Comparison of ENCODE assay signal across 21 mouse cellular contexts in the genomic region with DNA sequence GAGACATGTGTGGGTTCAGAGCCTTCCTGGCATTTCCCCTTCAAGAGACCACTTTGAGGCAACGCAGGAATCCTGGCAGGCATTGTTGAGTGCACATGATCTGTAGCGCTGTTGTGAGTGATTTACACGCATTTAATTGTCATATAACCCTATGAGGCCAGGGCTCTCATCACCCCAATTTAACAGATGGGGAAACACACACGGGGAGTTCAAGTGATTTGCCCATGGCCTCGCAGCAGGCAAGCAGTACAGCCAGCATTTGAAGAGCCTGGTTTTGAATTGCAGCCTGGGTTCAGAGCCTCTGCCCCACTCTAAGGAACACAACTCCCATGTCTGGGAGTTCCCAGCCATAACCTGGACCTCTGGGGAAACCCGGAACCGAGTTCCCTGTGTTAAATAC.
"Had no signal": no experiment of that assay in that cellular context is flagged by ENCODE, and none has a peak within 500 bp of the region (broad histone marks: within the 10 kb centered on the region; RNA-seq: fewer than 3 reads in every experiment).

No protein-coding gene starts in this region.

- H3K36me3 ChIP-seq: limb, embryonic 13.5 days; liver, embryonic 13.5 days; midbrain, embryonic 12.5 days; midbrain, embryonic 15.5 days had no signal

- H3K9ac ChIP-seq: limb, embryonic 13.5 days; liver, embryonic 13.5 days; midbrain, embryonic 12.5 days; midbrain, embryonic 15.5 days had no signal

- H3K27ac ChIP-seq: limb, embryonic 13.5 days; liver, embryonic 13.5 days; midbrain, embryonic 12.5 days; midbrain, embryonic 15.5 days; stomach, postnatal 0 days had no signal

- H3K4me3 ChIP-seq: limb, embryonic 13.5 days; liver, embryonic 13.5 days; midbrain, embryonic 12.5 days; midbrain, embryonic 15.5 days had no signal

- H3K9me3 ChIP-seq: limb, embryonic 13.5 days; liver, embryonic 13.5 days; midbrain, embryonic 12.5 days; midbrain, embryonic 15.5 days had no signal

- DNase-seq: kidney, adult 18-20 months; kidney, adult 9 months; kidney, postnatal 10 days; kidney, postnatal 4 days; left cerebral cortex, postnatal 4 days; liver; liver, embryonic 13.5 days; lung, adult 2 months; lung, postnatal 14 days; lung, postnatal 4 days; right cerebral cortex, adult 18-20 months; right cerebral cortex, postnatal 14 days; right cerebral cortex, postnatal 4 days; thymus, adult 2 months; thymus, postnatal 14 days; thymus, postnatal 4 days had no signal

- H3K4me2 ChIP-seq: limb, embryonic 13.5 days; liver, embryonic 13.5 days; midbrain, embryonic 12.5 days; midbrain, embryonic 15.5 days had no signal

- ATAC-seq: intestine, embryonic 16.5 days; midbrain, embryonic 15.5 days had no signal
